Mouse (Mus musculus): ENCODE results near the gene Cphx2. TPM values are rescaled to one million over a fixed set of nuclear protein-coding genes. Genes with fewer than 3 reads are reported as not detected.
"Not testable (repeated sequence)": the region's sequence is repeated elsewhere in the genome, so short reads cannot be mapped to it uniquely, and the experiment has no call there.

Gene Cphx2
- polyA plus RNA-seq (2014; fragmentation: Nextera tagmentation; extraction: Ambion mirVana): not detected in 2 replicates

GRCm38 (mm10) chr14:26081216-26081615, at the start of gene Cphx2:
TSS of gene Cphx2 (plus strand) at chr14:26081516.
- not testable (repeated sequence) for H3K27me3 ChIP-seq (replicated peaks; ENCODE audit: control insufficient read depth, insufficient read depth, low read length); H3K4me1 ChIP-seq (replicated peaks; ENCODE audit: control insufficient read depth, insufficient read depth, low read length); H3K9me3 ChIP-seq (ENCODE audit: control insufficient read depth, low read length); ATAC-seq (replicated peaks; ENCODE audit: low FRiP score, low TSS enrichment, low read depth); H3K9ac ChIP-seq (ENCODE audit: low read length); H3K27ac ChIP-seq (ENCODE audit: low read depth); H3K4me2 ChIP-seq (ENCODE audit: low read length); H3K36me3 ChIP-seq (ENCODE audit: control insufficient read depth, insufficient read depth, low read length); H3K4me3 ChIP-seq (ENCODE audit: low read depth, low read length); DNase-seq (ENCODE audit: low spot score)
- WGBS: no CpG with 5 or more reads among the region's 6 CpGs

- DNase-seq (ENCODE audit: low spot score); H3K4me1 ChIP-seq (replicated peaks; ENCODE audit: control insufficient read depth, insufficient read depth, low read length); H3K9ac ChIP-seq (ENCODE audit: low read length); H3K36me3 ChIP-seq (ENCODE audit: control insufficient read depth, insufficient read depth, low read length); H3K4me2 ChIP-seq (ENCODE audit: low read length); H3K9me3 ChIP-seq (ENCODE audit: control insufficient read depth, low read length); H3K4me3 ChIP-seq (ENCODE audit: low read depth, low read length); H3K27me3 ChIP-seq (replicated peaks; ENCODE audit: control insufficient read depth, insufficient read depth, low read length); H3K27ac ChIP-seq (ENCODE audit: low read depth): not testable (repeated sequence)
- WGBS: no CpG with 5 or more reads among the region's 3 CpGs
- ATAC-seq (replicated peaks; ENCODE audit: low FRiP score, low TSS enrichment, low read depth): 0 out of 2 replicates have a peak, but pooled peaks have one; percentile 53
Observed at GRCm38 (mm10) chr14:26034364-26034763, 47.0 kb upstream of the Cphx2 start.

- not testable (repeated sequence) for H3K36me3 ChIP-seq (ENCODE audit: control insufficient read depth, insufficient read depth, low read length); H3K27me3 ChIP-seq (replicated peaks; ENCODE audit: control insufficient read depth, insufficient read depth, low read length); H3K4me2 ChIP-seq (ENCODE audit: low read length); DNase-seq (ENCODE audit: low spot score); H3K27ac ChIP-seq (ENCODE audit: low read depth); H3K4me1 ChIP-seq (replicated peaks; ENCODE audit: control insufficient read depth, insufficient read depth, low read length); ATAC-seq (replicated peaks; ENCODE audit: low FRiP score, low TSS enrichment, low read depth); H3K4me3 ChIP-seq (ENCODE audit: low read depth, low read length); H3K9me3 ChIP-seq (ENCODE audit: control insufficient read depth, low read length); H3K9ac ChIP-seq (ENCODE audit: low read length)
- WGBS: no CpG with 5 or more reads among the region's 6 CpGs
Observed at GRCm38 (mm10) chr14:26035439-26035838, 45.9 kb upstream of the Cphx2 start.

- not testable (repeated sequence) for H3K27me3 ChIP-seq (replicated peaks; ENCODE audit: control insufficient read depth, insufficient read depth, low read length); H3K36me3 ChIP-seq (ENCODE audit: control insufficient read depth, insufficient read depth, low read length); H3K27ac ChIP-seq (ENCODE audit: low read depth); H3K4me2 ChIP-seq (ENCODE audit: low read length); H3K9me3 ChIP-seq (ENCODE audit: control insufficient read depth, low read length); ATAC-seq (replicated peaks; ENCODE audit: low FRiP score, low TSS enrichment, low read depth); DNase-seq (ENCODE audit: low spot score); H3K4me1 ChIP-seq (replicated peaks; ENCODE audit: control insufficient read depth, insufficient read depth, low read length); H3K4me3 ChIP-seq (ENCODE audit: low read depth, low read length); H3K9ac ChIP-seq (ENCODE audit: low read length)
- WGBS: no CpG with 5 or more reads among the region's 26 CpGs
Observed at GRCm38 (mm10) chr14:26042611-26043010, 38.7 kb upstream of the Cphx2 start, which contains the start of gene Gm9780. TSS of gene Gm9780 (minus strand) at chr14:26042711.

- not testable (repeated sequence) for H3K27ac ChIP-seq (ENCODE audit: low read depth); H3K4me2 ChIP-seq (ENCODE audit: low read length); H3K27me3 ChIP-seq (replicated peaks; ENCODE audit: control insufficient read depth, insufficient read depth, low read length); H3K4me3 ChIP-seq (ENCODE audit: low read depth, low read length); ATAC-seq (replicated peaks; ENCODE audit: low FRiP score, low TSS enrichment, low read depth); H3K4me1 ChIP-seq (replicated peaks; ENCODE audit: control insufficient read depth, insufficient read depth, low read length); H3K9ac ChIP-seq (ENCODE audit: low read length); H3K9me3 ChIP-seq (ENCODE audit: control insufficient read depth, low read length); DNase-seq (ENCODE audit: low spot score); H3K36me3 ChIP-seq (ENCODE audit: control insufficient read depth, insufficient read depth, low read length)
- no CpG with 5 or more reads among the region's 5 CpGs for WGBS
Observed at GRCm38 (mm10) chr14:26045007-26045406, 36.3 kb upstream of the Cphx2 start.

GRCm38 (mm10) chr14:26047026-26047425, 34.3 kb upstream of the Cphx2 start:
- H3K9ac ChIP-seq (ENCODE audit: low read length); ATAC-seq (replicated peaks; ENCODE audit: low FRiP score, low TSS enrichment, low read depth); DNase-seq (ENCODE audit: low spot score); H3K9me3 ChIP-seq (ENCODE audit: control insufficient read depth, low read length); H3K4me3 ChIP-seq (ENCODE audit: low read depth, low read length); H3K4me2 ChIP-seq (ENCODE audit: low read length); H3K36me3 ChIP-seq (ENCODE audit: control insufficient read depth, insufficient read depth, low read length); H3K4me1 ChIP-seq (replicated peaks; ENCODE audit: control insufficient read depth, insufficient read depth, low read length); H3K27ac ChIP-seq (ENCODE audit: low read depth); H3K27me3 ChIP-seq (replicated peaks; ENCODE audit: control insufficient read depth, insufficient read depth, low read length): not testable (repeated sequence)
- WGBS: no CpG with 5 or more reads among the region's 8 CpGs

- not testable (repeated sequence) for H3K4me3 ChIP-seq (ENCODE audit: low read depth, low read length); ATAC-seq (replicated peaks; ENCODE audit: low FRiP score, low TSS enrichment, low read depth); DNase-seq (ENCODE audit: low spot score); H3K4me2 ChIP-seq (ENCODE audit: low read length); H3K36me3 ChIP-seq (ENCODE audit: control insufficient read depth, insufficient read depth, low read length); H3K9ac ChIP-seq (ENCODE audit: low read length); H3K9me3 ChIP-seq (ENCODE audit: control insufficient read depth, low read length); H3K27ac ChIP-seq (ENCODE audit: low read depth); H3K27me3 ChIP-seq (replicated peaks; ENCODE audit: control insufficient read depth, insufficient read depth, low read length); H3K4me1 ChIP-seq (replicated peaks; ENCODE audit: control insufficient read depth, insufficient read depth, low read length)
- WGBS: no CpG with 5 or more reads among the region's 9 CpGs
Observed at GRCm38 (mm10) chr14:26048767-26049166, 32.5 kb upstream of the Cphx2 start.

- not testable (repeated sequence) for H3K4me1 ChIP-seq (replicated peaks; ENCODE audit: control insufficient read depth, insufficient read depth, low read length); H3K27me3 ChIP-seq (replicated peaks; ENCODE audit: control insufficient read depth, insufficient read depth, low read length); H3K27ac ChIP-seq (ENCODE audit: low read depth); H3K4me3 ChIP-seq (ENCODE audit: low read depth, low read length); H3K36me3 ChIP-seq (ENCODE audit: control insufficient read depth, insufficient read depth, low read length); H3K9me3 ChIP-seq (ENCODE audit: control insufficient read depth, low read length); H3K4me2 ChIP-seq (ENCODE audit: low read length); ATAC-seq (replicated peaks; ENCODE audit: low FRiP score, low TSS enrichment, low read depth); DNase-seq (ENCODE audit: low spot score); H3K9ac ChIP-seq (ENCODE audit: low read length)
- WGBS: no CpG with 5 or more reads among the region's 3 CpGs
Observed at GRCm38 (mm10) chr14:26058184-26058583, 23.1 kb upstream of the Cphx2 start.

- H3K9me3 ChIP-seq (ENCODE audit: control insufficient read depth, low read length); H3K27ac ChIP-seq (ENCODE audit: low read depth); H3K4me2 ChIP-seq (ENCODE audit: low read length); H3K4me1 ChIP-seq (replicated peaks; ENCODE audit: control insufficient read depth, insufficient read depth, low read length); DNase-seq (ENCODE audit: low spot score); H3K27me3 ChIP-seq (replicated peaks; ENCODE audit: control insufficient read depth, insufficient read depth, low read length); H3K36me3 ChIP-seq (ENCODE audit: control insufficient read depth, insufficient read depth, low read length); ATAC-seq (replicated peaks; ENCODE audit: low FRiP score, low TSS enrichment, low read depth); H3K9ac ChIP-seq (ENCODE audit: low read length); H3K4me3 ChIP-seq (ENCODE audit: low read depth, low read length): not testable (repeated sequence)
- WGBS: no CpG with 5 or more reads among the region's 6 CpGs
Observed at GRCm38 (mm10) chr14:26059362-26059761, 22.0 kb upstream of the Cphx2 start.
